Mouse (Mus musculus) intestine, embryonic 14.5 days (tissue): ENCODE measurements around the gene Pdha2. TPM values are rescaled to one million over a fixed set of nuclear protein-coding genes. Genes with fewer than 3 reads are reported as not detected.

Experiments
- ATAC-seq: fragments of 200-750 bp; cut with Nextera tagmentation; replicated peaks from 2 replicates; pipeline ENCODE4 v1.8.0; 2017; ENCODE audit warnings: low read depth, moderate number of reproducible peaks, moderate TSS enrichment, moderate library complexity; ENCODE audit not compliant: low FRiP score, low TSS enrichment
- DNase-seq: peaks from one replicate; pipeline ENCODE4 v3.0.0-alpha.2; 2018; ENCODE audit warnings: low spot score
- H3K27ac ChIP-seq: fragments of 300-500 bp; sonication (generic); 2 replicates; pipeline ENCODE4 v1.5.1; 2014; ENCODE audit warnings: low read depth, mild to moderate bottlenecking, control low read depth
- H3K27me3 ChIP-seq: fragments of 300-500 bp; sonication (generic); replicated peaks from 2 replicates; pipeline ENCODE4 v1.6.1; 2014; ENCODE audit warnings: low read length, control low read depth; ENCODE audit not compliant: control insufficient read depth, insufficient read depth
- H3K36me3 ChIP-seq: fragments of 300-500 bp; sonication (generic); 2 replicates; pipeline ENCODE4 v1.6.1; 2014; ENCODE audit warnings: low read length, control low read depth; ENCODE audit not compliant: control insufficient read depth, insufficient read depth
- H3K4me1 ChIP-seq: fragments of 300-500 bp; sonication (generic); replicated peaks from 2 replicates; pipeline ENCODE4 v1.6.1; 2014; ENCODE audit warnings: low read length, control low read depth, mixed read lengths; ENCODE audit not compliant: control insufficient read depth, insufficient read depth
- H3K4me2 ChIP-seq: fragments of 300-500 bp; sonication (generic); 2 replicates; pipeline ENCODE4 v1.6.1; 2014; ENCODE audit warnings: low read length
- H3K4me3 ChIP-seq: fragments of 300-500 bp; sonication (generic); 2 replicates; pipeline ENCODE4 v1.5.1; 2014; ENCODE audit warnings: low read depth, low read length, control low read depth, mixed read lengths
- H3K9ac ChIP-seq: fragments of 300-500 bp; sonication (generic); 2 replicates; pipeline ENCODE4 v1.6.1; 2014; ENCODE audit warnings: mild to moderate bottlenecking, low read length
- H3K9me3 ChIP-seq: fragments of 300-500 bp; sonication (generic); 2 replicates; pipeline ENCODE4 v1.6.1; 2016; ENCODE audit warnings: low read length, control low read depth; ENCODE audit not compliant: control insufficient read depth
- WGBS: fragments of 180-500 bp; shearing (Covaris S2); extraction: QIAGEN DNeasy Blood & Tissue Kit; methylation state at CpG from one replicate; pipeline ENCODE4 v1.1.7; 2014; 5-methylcytosine and 5-hydroxymethylcytosine counted together
- polyA plus RNA-seq: library from polyadenylated mRNA; unstranded; fragments of >200 nt; fragmentation: Nextera tagmentation; extraction: Ambion mirVana; gene quantifications from 2 replicates; pipeline ENCODE4 v1.2.1, GENCODE M21; 2014

The Pdha2 gene
- polyA plus RNA-seq = not detected in 2 replicates

DNA sequence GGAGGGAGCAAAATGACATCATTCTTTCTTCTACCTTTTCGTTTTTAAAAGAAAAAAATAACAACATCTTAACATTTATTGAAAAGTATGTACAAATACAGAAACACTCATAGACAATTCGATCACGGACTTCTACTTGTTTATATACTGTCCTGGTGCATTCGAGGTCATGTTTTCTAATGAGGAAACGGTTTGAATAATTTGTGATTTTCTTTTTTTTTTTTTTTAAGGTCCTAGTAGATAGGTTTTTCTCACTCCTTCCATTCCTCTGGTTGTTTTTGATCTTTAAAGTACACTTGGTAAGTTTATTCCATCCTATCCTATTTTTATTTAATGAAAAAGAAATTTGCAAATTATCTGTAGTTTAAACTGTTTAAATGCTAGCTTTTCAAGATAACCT, at the start of gene Pdha2:
Gene Pdha2, minus strand, starts transcription at position 101 of the 400 bp plus-strand sequence.
- DNase-seq = no peak
- H3K27me3 ChIP-seq = no peaks in the 10 kb centered on the region
- no peaks in the 10 kb centered on the region for H3K4me1 ChIP-seq
- 84% methylated on average over 5 of the region's 5 CpGs for WGBS
- no peak within 1 kb of the TSS for H3K4me2 ChIP-seq
- 0 out of 2 replicates have a peak, but pooled peaks cover 6% of the 10 kb centered on the region for H3K9me3 ChIP-seq
- no peak within 1 kb of the TSS for H3K9ac ChIP-seq
- no peaks in the 10 kb centered on the region for H3K36me3 ChIP-seq
- ATAC-seq = no peak
- no peak within 1 kb of the TSS for H3K27ac ChIP-seq
- H3K4me3 ChIP-seq = no peak within 1 kb of the TSS

- DNase-seq (no peak), ATAC-seq (no peak)
- no peak overlapping the region for H3K4me2 ChIP-seq
- no peak overlapping the region for H3K27ac ChIP-seq
- WGBS = 93% methylated on average over 1 of the region's 1 CpGs
- H3K27me3 ChIP-seq = no peaks in the 10 kb centered on the region
- no peak overlapping the region for H3K9ac ChIP-seq
- H3K9me3 ChIP-seq = no peaks in the 10 kb centered on the region
- H3K4me1 ChIP-seq = no peaks in the 10 kb centered on the region
- no peaks in the 10 kb centered on the region for H3K36me3 ChIP-seq
- no peak overlapping the region for H3K4me3 ChIP-seq
These were observed 48.4 kb upstream of the Pdha2 start for GRCm38 (mm10) chr3:141260518-141260917.

DNA sequence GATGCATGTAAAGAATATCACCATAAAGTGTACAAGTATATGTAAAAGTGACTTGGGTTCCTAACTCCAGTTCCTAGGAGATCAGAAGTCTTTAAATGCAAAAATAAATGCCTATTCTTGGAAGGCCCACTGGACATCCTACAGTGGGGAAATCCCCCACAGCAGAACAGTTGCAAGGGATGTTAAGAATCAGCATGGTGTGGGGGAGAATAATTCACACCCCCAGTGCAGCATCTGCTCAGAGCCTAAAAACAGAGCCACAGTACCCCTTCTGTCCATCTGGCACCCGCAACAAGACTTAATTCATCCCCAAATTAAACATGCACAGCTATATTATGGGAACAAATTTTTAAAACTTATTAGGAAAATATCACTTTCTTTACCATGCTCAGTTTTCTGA, 39.3 kb upstream of the Pdha2 start:
- no peak overlapping the region for H3K4me3 ChIP-seq
- no peak for ATAC-seq
- no peaks in the 10 kb centered on the region for H3K27me3 ChIP-seq
- no peaks in the 10 kb centered on the region for H3K36me3 ChIP-seq
- H3K27ac ChIP-seq = no peak overlapping the region
- DNase-seq = no peak
- no peaks in the 10 kb centered on the region for H3K4me1 ChIP-seq
- H3K9ac ChIP-seq = no peak overlapping the region
- 92% methylated on average over 1 of the region's 1 CpGs for WGBS
- no peaks in the 10 kb centered on the region for H3K9me3 ChIP-seq
- H3K4me2 ChIP-seq = no peak overlapping the region

- H3K4me3 ChIP-seq = no peak overlapping the region
- H3K9me3 ChIP-seq = no peaks in the 10 kb centered on the region
- H3K36me3 ChIP-seq = no peaks in the 10 kb centered on the region
- H3K9ac ChIP-seq = no peak overlapping the region
- no peaks in the 10 kb centered on the region for H3K4me1 ChIP-seq
- H3K4me2 ChIP-seq = no peak overlapping the region
- H3K27me3 ChIP-seq = no peaks in the 10 kb centered on the region
- ATAC-seq = no peak
- DNase-seq = no peak
- 73% methylated on average over 5 of the region's 5 CpGs for WGBS
- H3K27ac ChIP-seq = no peak overlapping the region
These were observed 32.7 kb upstream of the Pdha2 start for GRCm38 (mm10) chr3:141244725-141245298.

GRCm38 (mm10) chr3:141238071-141238470, 25.9 kb upstream of the Pdha2 start:
- no peak overlapping the region for H3K4me3 ChIP-seq
- no peaks in the 10 kb centered on the region for H3K36me3 ChIP-seq
- H3K9me3 ChIP-seq = no peaks in the 10 kb centered on the region
- no peak overlapping the region for H3K4me2 ChIP-seq
- H3K4me1 ChIP-seq = no peaks in the 10 kb centered on the region
- no peaks in the 10 kb centered on the region for H3K27me3 ChIP-seq
- DNase-seq (no peak), ATAC-seq (no peak)
- H3K9ac ChIP-seq = no peak overlapping the region
- no peak overlapping the region for H3K27ac ChIP-seq
- WGBS = 76% methylated on average over 2 of the region's 2 CpGs

DNA sequence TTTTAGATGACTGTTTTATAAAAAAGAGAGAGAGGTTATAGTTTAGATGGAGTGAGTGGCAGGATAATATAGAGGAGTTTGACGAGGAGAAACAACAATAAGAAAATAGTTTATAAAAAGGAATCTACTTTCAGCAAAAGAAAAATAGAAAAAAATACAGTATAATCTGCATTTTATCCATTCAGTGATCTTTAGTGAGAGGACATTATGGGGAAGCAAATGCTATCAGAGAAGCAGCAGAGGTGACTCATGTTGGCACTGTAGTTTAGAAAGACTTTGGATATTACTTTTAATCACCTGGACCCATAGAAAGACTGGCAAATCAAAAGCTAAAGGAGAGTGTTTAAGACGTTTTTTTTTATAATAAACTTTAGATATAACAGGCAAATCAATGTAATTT, 17.0 kb upstream of the Pdha2 start:
- H3K27ac ChIP-seq = no peak overlapping the region
- H3K4me3 ChIP-seq = no peak overlapping the region
- H3K9ac ChIP-seq = no peak overlapping the region
- ATAC-seq (no peak), DNase-seq (no peak)
- H3K9me3 ChIP-seq = no peaks in the 10 kb centered on the region
- WGBS = 62% methylated on average over 2 of the region's 2 CpGs
- no peaks in the 10 kb centered on the region for H3K36me3 ChIP-seq
- H3K4me2 ChIP-seq = no peak overlapping the region
- no peaks in the 10 kb centered on the region for H3K4me1 ChIP-seq
- H3K27me3 ChIP-seq = no peaks in the 10 kb centered on the region

GRCm38 (mm10) chr3:141222339-141222738, 10.2 kb upstream of the Pdha2 start:
- Histone ChIP-seq H3K27ac (no peak overlapping the region), H3K4me1 (no peaks in the 10 kb centered on the region)

GRCm38 (mm10) chr3:141218561-141218960, 6.4 kb upstream of the Pdha2 start:
- Histone ChIP-seq H3K4me2 (no peak overlapping the region), H3K36me3 (no peaks in the 10 kb centered on the region), H3K9ac (no peak overlapping the region), H3K27me3 (no peaks in the 10 kb centered on the region), H3K4me3 (no peak overlapping the region), H3K4me1 (no peaks in the 10 kb centered on the region), H3K9me3 (no peaks in the 10 kb centered on the region), H3K27ac (no peak overlapping the region)
- WGBS = 46% methylated on average over 2 of the region's 2 CpGs
- no peak for DNase-seq
- no peak for ATAC-seq

More at GRCm38 (mm10) chr3:141222339-141222738, 10.2 kb upstream of the Pdha2 start:
- ATAC-seq = no peak
- Histone ChIP-seq H3K27me3 (no peaks in the 10 kb centered on the region), H3K9me3 (no peaks in the 10 kb centered on the region), H3K9ac (no peak overlapping the region), H3K36me3 (no peaks in the 10 kb centered on the region), H3K4me3 (no peak overlapping the region), H3K4me2 (no peak overlapping the region)
- 71% methylated on average over 1 of the region's 1 CpGs for WGBS
- DNase-seq = no peak

GRCm38 (mm10) chr3:141216999-141217398, 4.8 kb upstream of the Pdha2 start:
- Histone ChIP-seq H3K4me3 (no peak overlapping the region), H3K27me3 (no peaks in the 10 kb centered on the region), H3K4me1 (no peaks in the 10 kb centered on the region), H3K9ac (no peak overlapping the region), H3K36me3 (no peaks in the 10 kb centered on the region), H3K27ac (no peak overlapping the region), H3K4me2 (no peak overlapping the region), H3K9me3 (no peaks in the 10 kb centered on the region)
- DNase-seq (no peak), ATAC-seq (no peak)
